Mouse (Mus musculus): ENCODE results near the gene Pmvk.
"Not testable (repeated sequence)": the region's sequence is repeated elsewhere in the genome, so short reads cannot be mapped to it uniquely, and the experiment has no call there.

The Pmvk gene

GRCm38 (mm10) chr3:89425876-89426275, 28.5 kb upstream of the Pmvk start:
- DNase-seq (ENCODE audit: extremely low read depth, low read depth, low spot score) = no peak

GRCm38 (mm10) chr3:89429021-89429420, 25.3 kb upstream of the Pmvk start:
- not testable (repeated sequence) for DNase-seq (ENCODE audit: extremely low read depth, low read depth, low spot score)

- no peak for DNase-seq (ENCODE audit: extremely low read depth, low read depth, low spot score)
These were observed 23.9 kb upstream of the Pmvk start, which contains the start of gene Pygo2 for GRCm38 (mm10) chr3:89430171-89431159. Pygo2 (plus strand) TSS chr3:89430214.

GRCm38 (mm10) chr3:89432606-89433005, 21.7 kb upstream of the Pmvk start:
- DNase-seq (ENCODE audit: extremely low read depth, low read depth, low spot score) = no peak

GRCm38 (mm10) chr3:89434532-89434931, 19.8 kb upstream of the Pmvk start:
- no peak for DNase-seq (ENCODE audit: extremely low read depth, low read depth, low spot score)

GRCm38 (mm10) chr3:89435041-89435440, 19.3 kb upstream of the Pmvk start:
- DNase-seq (ENCODE audit: extremely low read depth, low read depth, low spot score) = no peak

- no peak for DNase-seq (ENCODE audit: extremely low read depth, low read depth, low spot score)
These were observed 17.9 kb upstream of the Pmvk start, which contains the start of gene Pbxip1 for GRCm38 (mm10) chr3:89436176-89437113. Pbxip1 (plus strand) TSS chr3:89436706.

GRCm38 (mm10) chr3:89437269-89437668, 17.1 kb upstream of the Pmvk start:
- no peak for DNase-seq (ENCODE audit: extremely low read depth, low read depth, low spot score)

GRCm38 (mm10) chr3:89440691-89441090, 13.7 kb upstream of the Pmvk start:
- DNase-seq (ENCODE audit: extremely low read depth, low read depth, low spot score) = no peak

- no peak for DNase-seq (ENCODE audit: extremely low read depth, low read depth, low spot score)
These were observed 5.4 kb upstream of the Pmvk start for GRCm38 (mm10) chr3:89448720-89449537.

- no peak for DNase-seq (ENCODE audit: extremely low read depth, low read depth, low spot score)
These were observed 4.8 kb upstream of the Pmvk start for GRCm38 (mm10) chr3:89449541-89449940.

- no peak for DNase-seq (ENCODE audit: extremely low read depth, low read depth, low spot score)
These were observed 2.4 kb upstream of the Pmvk start for GRCm38 (mm10) chr3:89451916-89452315.

- DNase-seq (ENCODE audit: extremely low read depth, low read depth, low spot score) = no peak
These were observed 1.5 kb downstream of the Pmvk start for GRCm38 (mm10) chr3:89455786-89456285.

- DNase-seq (ENCODE audit: extremely low read depth, low read depth, low spot score) = no peak
These were observed 2.7 kb downstream of the Pmvk start for GRCm38 (mm10) chr3:89456726-89457665.

- peak; percentile 66 for DNase-seq (ENCODE audit: extremely low read depth, low read depth, low spot score)
These were observed 4.1 kb downstream of the Pmvk start for GRCm38 (mm10) chr3:89458372-89458964.

- DNase-seq (ENCODE audit: extremely low read depth, low read depth, low spot score) = no peak
These were observed 4.8 kb downstream of the Pmvk start for GRCm38 (mm10) chr3:89458965-89459807.

GRCm38 (mm10) chr3:89468268-89468667, 13.9 kb downstream of the Pmvk start:
- DNase-seq (ENCODE audit: extremely low read depth, low read depth, low spot score) = no peak

- DNase-seq (ENCODE audit: extremely low read depth, low read depth, low spot score) = no peak
These were observed 17.9 kb downstream of the Pmvk start for GRCm38 (mm10) chr3:89472280-89472679.

Data from fat pad, adult 2 months (tissue).